Mouse (Mus musculus) WW6 (cell line): ENCODE measurements around the gene Hps6.
A peak's percentile ranks its signal among the peaks of the same experiment; 100 is the strongest.
"Not testable (repeated sequence)": the region's sequence is repeated elsewhere in the genome, so short reads cannot be mapped to it uniquely, and the experiment has no call there.

Experiments
- DNase-seq: peaks from one replicate; pipeline ENCODE4 v3.0.0-alpha.2; 2013; ENCODE audit warnings: low read depth, low spot score

Hps6 gene

DNA sequence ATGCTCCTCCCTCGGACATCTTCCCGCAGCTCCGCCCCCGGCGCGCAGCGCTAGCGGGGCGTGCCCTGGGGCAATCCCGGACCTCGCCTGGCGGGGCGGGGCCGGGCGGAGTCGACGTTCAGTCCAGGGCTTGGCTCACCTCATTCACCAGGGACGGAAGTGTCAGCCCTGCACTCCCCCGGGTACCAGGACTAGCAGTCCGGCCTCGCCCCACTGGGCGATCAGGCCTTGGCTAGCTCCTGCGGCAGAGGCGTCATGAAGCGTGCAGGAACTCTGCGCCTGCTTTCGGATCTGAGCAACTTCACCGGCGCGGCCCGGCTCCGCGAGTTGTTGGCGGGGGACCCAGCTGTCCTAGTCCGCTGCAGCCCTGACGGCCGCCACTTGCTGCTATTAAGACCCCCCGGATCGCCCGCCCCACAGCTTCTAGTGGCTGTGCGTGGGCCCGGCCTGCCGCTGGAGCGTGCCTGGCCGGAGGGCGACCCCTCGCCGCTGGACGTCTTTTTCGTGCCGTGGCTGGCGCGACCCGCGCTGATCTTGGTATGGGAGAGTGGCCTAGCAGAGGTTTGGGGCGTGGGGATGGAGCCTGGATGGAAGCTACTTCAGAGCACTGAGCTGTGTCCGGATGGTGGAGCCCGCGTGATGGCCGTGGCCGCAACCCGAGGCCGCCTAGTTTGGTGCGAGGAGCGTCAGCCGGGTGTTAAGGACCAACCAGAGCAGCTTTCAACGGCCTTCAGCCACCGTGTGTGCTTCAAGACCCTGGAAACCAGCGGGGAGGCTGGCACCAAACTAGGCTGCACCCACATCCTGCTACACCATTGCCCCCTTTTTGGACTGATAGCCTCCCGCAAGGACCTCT is at the start of gene Hps6:
Gene Hps6 (plus strand): TSS at position 138 of the 856 bp plus-strand sequence.
- DNase-seq, result no peak

DNA sequence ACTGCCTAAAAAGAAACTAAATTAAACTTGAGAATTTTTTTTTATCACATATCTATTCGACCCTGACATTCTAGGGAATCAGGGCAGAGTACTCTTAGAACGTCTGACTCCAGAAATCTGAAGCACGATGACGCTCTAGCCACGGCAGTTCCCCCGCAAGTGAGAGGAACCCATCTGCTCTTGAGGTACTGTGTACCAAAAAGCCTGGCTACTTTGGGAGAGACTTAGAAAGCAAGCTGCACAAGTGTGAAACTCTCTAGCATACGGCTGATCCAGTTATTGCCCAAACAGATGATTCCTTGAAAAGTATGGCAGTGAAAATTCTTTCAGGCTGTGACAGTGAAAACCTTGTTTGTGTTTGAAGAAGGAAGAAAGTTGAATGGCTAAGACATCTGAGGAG is 46.6 kb upstream of the Hps6 start:
- no peak for DNase-seq

DNA sequence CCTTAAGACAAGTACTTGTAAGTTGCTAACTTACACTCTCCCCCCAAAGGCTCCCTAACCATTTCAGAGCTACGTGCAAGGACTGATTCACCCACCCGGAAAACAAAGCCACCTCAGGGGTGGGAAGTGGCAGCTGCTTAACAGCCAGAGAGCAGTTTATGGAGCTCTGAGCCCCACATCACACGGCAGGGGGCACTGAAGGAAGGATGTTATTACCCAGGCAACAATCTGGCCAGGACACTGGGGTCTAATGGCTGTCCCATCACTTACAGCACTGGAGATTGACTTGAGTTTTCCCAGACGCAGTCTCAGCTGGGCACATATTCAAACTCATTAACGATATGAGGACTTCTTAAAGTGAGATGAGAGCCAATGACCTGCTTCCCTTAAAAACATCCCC is 42.5 kb upstream of the Hps6 start:
- DNase-seq, result no peak

DNA sequence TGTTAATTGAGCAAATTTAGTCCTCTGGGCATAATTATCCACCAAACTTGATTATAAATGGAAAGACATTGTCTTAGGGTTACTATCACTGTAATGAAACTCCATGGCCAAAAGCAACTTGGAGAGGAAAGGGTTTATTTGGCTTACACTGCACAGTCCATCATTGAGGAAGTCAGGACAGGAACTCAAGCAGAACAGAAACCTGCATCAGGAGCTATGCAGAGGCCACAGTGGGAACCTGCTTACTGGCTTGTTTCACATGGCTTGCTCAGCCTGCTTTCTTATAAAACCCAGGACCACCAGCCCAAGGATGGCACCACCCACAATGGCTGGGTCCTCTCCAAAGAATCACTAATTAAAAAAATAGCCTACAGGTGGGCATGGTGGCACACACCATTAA is 18.9 kb upstream of the Hps6 start:
- no peak for DNase-seq

DNA sequence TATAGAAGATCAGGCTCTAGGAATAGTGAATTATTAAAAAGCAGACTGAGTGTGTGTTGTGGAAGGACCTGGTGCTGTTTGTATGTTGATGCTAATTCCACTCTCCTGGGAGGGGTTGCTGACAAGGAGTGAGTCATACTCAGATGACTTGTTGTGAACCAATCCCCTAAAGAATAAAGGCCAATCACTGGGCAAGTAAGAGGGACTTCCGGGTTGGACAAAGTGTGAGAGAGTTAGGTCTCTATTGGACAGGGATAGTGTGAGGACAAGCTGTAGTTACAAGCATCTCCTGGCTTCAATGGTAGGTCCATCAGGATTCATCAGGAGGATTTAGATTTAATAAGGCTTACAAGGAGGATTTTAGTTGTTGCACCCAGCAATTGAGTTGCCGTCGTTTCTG is 15.1 kb upstream of the Hps6 start:
- DNase-seq, result no peak

DNA sequence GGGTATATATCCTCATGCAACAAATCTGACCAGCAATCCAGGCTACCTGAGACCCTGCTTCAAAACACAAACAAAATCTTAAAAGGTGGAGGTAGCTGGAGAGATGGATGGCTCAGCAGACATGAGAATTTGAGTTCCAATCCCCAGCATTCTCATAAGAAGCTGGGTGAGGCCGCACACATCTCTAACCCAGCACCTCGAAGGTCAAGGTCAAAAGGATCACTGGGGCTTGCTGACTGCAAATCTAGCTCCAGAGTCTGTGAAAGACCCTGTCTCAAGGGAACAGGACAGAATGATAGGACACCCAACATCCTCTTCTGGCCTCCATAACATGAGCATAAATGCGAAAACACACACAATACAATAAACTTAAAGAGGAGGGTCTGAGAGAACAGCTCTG is 12.1 kb upstream of the Hps6 start:
- no peak for DNase-seq

DNA sequence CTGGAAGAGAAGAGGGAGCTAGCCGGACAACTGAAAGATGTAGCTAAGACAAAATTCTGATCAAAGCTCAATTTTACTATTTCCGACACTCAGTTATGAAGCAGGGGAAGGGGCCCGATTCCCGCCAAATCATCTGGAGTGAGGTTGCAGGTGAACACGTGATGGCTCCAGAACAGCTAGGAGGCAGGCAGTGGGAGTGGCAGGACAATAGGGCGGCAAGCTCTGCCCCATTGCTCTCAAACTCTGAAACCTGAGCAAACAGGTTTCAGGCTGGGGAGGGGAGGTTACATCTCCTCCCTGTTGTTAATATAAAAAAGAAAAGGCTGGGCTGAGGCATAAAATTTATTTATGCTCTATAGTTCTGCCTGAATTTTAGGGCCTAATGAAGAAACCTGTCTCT is 9.9 kb upstream of the Hps6 start:
- not testable (repeated sequence) for DNase-seq

DNA sequence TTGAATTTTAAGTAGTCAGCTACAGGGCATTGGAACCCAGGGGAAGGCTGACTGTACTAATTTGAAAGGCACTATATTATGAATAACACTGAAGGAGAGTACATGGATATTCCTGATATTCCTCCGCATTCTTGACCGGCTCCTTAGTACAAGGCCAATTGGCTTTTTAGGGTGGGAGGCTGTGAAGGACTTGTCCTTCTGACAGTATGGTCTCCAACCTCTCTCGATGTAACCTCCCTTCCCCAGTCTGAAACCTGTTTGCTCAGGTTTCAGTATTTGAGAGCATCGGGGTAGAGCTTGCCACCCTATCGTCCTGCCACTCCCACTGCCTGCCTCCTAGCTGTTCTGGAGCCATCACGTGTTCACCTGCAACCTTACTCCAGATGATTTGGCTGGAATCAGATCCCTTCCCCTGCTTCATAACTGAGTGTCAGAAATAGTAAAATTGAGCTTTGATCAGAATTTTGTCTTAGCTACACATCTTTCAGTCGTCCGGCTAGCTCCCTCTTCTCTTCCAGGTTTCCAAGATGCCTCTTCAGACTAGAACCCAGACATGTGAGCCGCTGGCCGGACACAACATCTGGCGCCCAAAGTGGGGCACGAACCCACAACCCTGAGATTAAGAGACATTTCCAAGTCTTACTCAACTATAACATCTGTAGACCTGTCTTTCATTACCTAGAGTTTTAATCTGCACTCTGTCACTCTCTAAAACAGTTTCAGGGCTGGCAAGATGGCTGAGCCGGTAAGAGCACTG is 9.1 kb upstream of the Hps6 start:
- no peak for DNase-seq

DNA sequence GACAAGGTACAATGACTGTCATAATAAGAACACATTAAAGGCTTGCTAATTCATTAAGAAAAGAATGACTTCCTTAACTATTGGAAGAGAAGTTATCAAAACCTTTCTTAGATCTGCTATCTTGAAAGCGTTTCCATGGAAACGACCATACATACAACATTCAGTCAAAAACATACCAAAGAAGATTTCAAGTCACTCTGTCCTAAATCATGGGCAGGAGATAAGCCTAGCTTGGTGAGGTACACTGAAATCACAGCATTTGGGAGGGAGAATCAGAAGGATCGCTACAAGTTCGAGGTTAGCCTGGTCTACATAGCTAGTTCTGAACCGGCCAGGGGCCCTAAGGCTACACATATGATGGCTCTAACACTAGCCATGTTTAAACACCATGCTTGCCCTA is 5.9 kb upstream of the Hps6 start:
- DNase-seq, result no peak

DNA sequence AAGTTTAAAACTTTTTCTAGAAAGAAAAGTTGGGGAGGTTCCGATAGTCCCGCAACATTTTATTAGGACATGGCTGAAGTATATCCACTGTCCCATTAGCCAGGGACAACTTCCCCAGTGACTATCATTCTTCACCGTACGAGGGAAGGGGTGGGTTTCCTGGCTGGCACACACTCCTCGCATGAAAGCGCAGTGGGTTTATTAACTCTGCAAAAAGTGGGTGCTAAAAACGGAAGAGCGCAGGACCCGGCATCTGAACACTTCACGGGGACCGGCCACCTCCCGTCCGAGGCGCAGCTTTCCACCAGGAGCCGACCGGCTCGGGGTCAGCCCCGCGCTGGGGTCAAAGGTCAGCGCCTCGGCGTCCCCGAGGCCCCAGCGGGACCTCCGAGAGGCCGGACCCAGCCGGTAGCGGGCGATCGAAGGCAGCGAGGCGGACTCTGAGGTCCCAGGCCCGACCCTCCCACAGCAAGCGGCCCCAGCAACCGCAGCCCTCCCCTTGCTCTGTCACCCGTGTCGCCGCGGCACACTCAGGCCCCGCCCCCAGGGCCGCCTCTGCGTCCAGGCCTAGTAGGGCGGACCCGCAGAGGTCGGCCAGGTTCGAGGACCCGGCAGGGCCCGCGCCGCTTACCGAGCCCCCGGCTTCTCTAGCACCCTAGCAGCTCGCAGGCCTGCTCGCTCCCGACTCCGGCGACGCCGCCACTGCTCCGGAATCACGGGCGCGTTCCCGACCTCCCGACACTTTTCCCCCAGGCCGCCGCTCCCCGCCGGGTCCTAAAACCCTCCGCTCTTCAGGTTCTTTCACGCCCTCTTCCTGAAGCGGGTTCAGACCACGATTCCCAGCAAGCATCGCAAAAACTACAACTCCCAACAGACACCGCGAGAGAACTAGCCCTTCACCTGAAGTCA is 5.3 kb upstream of the Hps6 start, which contains the start of gene Armh3:
Gene Armh3 (minus strand): TSS at position 704 of the 909 bp plus-strand sequence.
- peak; percentile 84 for DNase-seq

DNA sequence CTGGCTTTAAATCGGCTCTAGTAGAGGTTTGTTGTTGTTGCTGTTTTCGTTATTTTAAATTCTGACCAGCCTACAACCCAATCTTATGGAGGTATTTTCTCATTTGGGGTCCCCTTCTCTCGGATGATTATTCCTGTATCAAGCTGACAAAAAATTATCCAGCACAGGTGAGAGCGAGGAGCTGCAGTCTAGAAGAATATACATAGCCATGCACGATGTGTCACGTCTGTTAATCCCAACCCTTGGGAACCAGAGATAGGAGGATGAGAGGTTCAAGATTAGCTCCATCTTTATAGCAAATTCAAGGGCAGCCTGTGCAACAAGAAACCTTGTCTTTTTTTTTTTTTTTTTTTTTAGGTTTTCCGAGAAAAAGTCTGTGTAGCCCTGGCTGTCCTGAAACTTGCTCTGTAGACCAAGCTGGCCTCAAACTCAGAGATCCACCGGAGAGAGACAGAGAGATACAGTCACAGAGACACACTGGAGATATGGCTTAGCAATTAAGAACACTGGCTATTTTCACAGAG is 4.6 kb upstream of the Hps6 start:
- no peak for DNase-seq

DNA sequence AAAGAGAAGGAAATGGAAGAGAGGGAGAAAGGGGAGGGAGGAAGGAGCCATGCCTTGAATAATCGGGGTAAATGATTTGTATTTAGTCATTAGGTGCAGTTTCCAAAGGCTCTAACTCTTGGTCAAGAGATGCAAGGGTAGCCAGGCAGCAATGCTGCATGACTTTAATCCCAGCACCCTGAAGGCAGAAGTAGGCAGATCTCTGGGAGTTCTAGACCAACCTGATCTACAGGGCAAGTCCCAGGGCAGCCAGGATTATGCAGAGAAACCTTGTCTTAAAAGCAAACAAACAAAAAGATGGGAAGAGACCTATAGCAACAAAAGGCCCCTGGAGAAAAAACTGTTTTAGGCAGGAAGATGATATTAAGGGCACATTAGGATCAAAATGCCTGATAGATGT is 3.9 kb upstream of the Hps6 start:
- DNase-seq, result no peak

DNA sequence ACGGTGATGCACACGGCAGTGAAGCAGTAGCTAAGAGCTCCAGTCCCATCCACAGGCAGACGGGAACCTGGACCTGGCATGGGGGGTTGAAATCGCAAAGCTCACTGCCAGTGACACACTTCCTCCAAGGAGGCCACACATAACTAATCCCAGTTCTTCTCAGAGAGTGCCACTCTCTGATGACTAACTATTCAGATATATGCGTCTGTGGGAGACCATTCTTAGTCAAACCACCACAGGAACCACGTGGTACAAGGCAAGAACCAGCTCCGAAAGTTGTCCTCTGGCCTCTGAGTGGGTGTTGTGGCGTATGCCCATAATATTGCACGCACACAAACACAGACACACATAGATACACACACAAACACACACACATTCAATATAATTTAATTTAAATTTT is 1.0 kb upstream of the Hps6 start:
- DNase-seq, result no peak

DNA sequence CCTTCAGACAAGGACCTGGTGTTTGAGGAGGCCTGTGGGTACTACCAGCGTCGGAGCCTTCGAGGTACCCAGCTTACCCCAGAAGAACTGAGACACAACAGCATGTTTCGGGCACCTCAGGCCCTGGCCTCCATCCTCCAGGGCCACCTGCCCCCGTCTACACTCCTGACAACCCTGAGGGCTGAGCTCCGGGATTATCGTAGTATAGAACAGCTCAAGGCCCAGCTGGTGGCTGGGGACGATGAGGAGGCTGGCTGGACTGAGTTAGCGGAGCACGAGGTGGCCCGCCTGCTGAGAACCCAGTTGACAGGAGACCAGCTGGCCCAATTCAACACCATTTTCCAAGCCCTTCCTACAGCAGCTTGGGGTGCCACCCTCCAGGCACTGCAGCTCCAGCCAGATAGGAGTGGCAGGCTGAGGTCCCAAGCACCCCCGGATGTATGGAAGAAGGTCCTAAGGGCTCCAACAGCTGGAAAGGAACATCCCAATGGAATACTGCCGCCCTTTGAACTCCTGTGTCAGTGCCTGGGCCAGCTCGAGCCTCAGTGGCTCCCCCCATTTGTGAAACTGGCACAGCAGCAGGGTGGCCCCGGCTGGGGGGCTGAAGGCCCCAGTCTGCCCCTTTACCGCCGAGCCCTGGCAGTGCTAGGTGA is 1.6 kb downstream of the Hps6 start:
- no peak for DNase-seq

DNA sequence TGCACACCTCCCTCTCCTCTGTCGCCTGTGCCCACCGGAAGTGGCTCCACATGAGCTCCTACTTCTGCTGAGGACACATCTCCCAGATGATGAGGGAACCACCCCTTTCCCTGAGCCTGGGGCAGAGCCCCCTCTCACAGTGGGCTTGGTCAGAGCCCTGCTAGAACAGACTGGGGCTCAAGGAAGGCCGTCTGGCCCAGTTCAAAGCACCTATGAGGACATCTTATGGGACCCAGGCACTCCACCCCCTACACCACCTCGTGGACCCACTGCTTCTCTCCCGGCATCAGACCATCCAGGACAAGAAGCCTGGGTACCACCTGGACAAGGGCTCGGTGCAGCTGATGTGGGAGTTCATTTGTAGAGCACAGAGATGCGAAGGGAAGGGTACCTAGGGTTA is 2.4 kb downstream of the Hps6 start:
- no peak for DNase-seq

DNA sequence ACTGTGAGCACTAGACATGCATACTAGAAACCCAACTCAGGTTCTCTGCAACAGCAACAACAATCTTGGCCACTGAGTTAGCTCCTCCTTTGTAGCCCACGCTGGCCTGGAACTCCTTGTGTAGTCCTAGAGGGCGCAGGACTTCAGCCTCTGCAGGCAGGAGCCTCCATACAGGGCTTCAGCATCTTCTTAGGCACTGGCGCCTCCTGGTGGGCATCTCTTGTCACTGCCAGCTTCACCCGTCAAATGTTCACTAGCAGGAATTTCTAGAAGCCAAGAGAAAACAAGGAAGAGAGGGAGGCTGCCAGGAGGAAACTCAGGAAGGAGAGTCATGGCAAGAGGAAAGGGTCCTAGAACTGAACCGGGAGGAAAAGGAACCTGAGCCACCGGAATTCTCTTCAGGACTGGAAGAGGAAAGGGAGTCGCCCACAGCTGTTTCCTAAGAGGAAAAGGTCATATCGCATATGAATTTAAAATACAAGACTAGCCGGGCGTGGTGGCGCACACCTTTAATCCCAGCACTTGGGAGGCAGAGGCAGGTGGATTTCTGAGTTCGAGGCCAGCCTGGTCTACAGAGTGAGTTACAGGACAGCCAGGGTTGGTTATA is 11.4 kb downstream of the Hps6 start:
- DNase-seq, result peak; percentile 86

DNA sequence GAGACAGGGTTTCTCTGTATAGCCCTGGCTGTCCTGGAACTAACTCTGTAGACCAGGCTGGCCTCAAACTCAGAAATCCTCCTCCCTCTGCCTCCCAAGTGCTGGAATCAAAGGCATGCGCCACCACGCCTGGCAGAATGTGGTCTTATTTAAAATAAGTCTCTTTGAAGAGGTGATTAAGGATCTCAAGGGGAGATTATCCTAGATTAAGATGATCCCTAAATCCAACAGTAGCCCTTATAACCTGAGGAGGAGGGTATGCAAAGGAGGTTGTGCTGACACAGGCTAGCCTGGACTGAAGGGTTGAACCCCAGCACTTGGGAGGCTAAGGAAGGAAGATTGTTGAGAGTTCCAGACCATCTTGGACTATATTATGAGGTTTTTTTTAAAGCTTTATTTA is 12.7 kb downstream of the Hps6 start:
- no peak for DNase-seq

DNA sequence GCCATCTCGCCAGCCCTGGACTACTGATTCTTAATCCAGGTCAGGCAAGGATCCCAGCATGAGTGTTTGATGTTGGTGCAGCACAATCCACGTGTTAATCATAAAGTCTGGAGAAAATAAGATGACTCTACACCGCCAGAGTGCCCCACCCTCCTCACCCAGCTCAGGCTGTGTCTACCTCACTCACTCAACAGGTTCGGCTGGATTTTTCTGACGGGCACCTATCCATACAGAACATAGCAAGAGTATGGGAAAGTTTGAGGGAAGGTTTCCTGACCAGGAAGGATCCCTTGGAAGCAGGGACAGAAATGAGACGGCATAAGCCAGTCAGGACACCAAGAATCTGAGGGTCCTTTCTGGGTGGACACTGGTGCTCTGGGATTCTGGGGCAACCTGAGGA is 21.7 kb downstream of the Hps6 start:
- DNase-seq, result no peak

DNA sequence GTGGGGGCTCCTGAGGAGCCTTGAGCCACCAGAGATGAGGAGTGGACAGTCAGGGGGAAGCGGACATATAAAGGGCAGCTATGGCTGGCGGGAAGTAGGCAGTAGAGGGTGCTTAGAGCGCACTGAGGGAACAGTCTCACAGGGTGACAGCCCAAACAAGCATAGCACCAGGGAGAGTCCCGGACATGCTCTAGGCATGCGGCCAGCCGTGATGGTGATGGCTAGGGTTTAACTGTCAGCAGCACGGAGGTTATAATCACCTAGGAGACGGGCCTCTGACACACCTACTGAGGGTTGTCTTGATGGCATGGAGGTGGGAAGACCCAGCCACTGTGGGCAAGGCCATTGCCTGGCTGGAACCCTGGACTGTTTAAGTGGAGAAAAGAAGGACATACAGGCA is 23.3 kb downstream of the Hps6 start:
- DNase-seq, result no peak

DNA sequence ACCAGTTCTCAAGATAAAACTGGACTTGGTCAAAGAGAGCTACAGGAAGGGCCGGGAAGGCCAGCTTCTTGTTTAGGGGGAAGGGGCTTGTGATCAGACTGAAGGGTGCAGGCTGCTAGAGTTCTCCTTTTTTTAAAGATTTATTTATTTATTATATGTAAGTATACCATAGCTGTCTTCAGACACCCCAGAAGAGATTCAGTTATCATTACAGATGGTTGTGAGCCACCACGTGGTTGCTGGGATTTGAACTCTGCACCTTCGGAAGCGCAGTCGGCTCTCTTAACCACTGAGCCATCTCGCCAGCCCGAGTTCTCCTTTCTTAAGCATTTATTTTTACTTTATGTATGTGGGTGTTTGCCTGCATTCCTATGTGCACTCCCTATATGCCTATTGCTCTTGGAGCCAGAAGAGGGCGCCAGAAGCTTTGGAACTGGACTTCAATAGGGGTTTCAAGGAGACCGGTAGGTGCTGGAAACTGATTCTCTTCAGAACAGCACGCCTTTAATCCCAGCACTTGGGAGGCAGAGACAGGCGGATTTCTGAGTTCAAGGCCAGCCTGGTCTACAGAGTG is 25.5 kb downstream of the Hps6 start:
- DNase-seq, result no peak
